Mouse (Mus musculus): ENCODE measurements around the gene Tsga8. TPM values are rescaled to one million over a fixed set of nuclear protein-coding genes. Genes with fewer than 3 reads are reported as not detected.

Gene Tsga8
- polyA plus RNA-seq (2012; rRNA removed): not detected in 2 replicates

DNA sequence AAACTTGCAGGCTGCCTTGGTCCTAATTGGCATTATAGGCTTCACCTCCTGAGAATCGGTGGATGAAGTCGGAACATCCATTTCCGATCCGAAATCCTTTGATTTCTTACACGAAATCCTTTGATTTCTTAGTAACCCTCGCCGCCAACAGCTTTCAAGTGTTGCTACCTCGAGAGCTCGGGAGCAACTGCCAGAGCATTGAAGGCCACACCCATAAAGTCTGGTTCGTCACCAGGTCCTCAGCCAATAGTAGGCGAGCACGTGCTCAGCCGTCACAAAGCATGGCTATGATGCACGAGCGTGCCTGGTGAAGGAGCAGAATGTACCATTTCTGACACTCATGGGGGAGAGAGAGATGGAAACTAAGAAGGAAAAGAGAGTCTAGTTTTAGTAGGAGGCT is at the start of gene Tsga8:
Tsga8 (minus strand) TSS at position 327 of the 400 bp plus-strand sequence.
- DNase-seq (ENCODE audit: low read depth): no peak
- TF ChIP-seq POLR2A (IDR thresholded peaks at IDR 0.05; ENCODE audit: borderline replicate concordance, extremely low read depth, insufficient read depth, insufficient read length, poor library complexity, severe bottlenecking): no peak
